Mouse (Mus musculus) ovary, postnatal 10 days (tissue): ENCODE measurements around the gene Apobec3.
"Not testable (repeated sequence)": the region's sequence is repeated elsewhere in the genome, so short reads cannot be mapped to it uniquely, and the experiment has no call there.

ENCODE experiments used
- DNase-seq: peaks from one replicate; pipeline ENCODE4 v3.0.0; 2022; ENCODE audit warnings: low spot score

The Apobec3 gene

GRCm38 (mm10) chr15:79895221-79896079 lies 4.0 kb downstream of the Apobec3 start:
- DNase-seq: not testable (repeated sequence)

- no peak for DNase-seq
Observed at GRCm38 (mm10) chr15:79896080-79896725, 4.7 kb downstream of the Apobec3 start.

GRCm38 (mm10) chr15:79898988-79899387 lies 7.5 kb downstream of the Apobec3 start:
- DNase-seq: no peak

- no peak for DNase-seq
Observed at GRCm38 (mm10) chr15:79899828-79900510, 8.5 kb downstream of the Apobec3 start.

GRCm38 (mm10) chr15:79900751-79901150 lies 9.3 kb downstream of the Apobec3 start:
- no peak for DNase-seq

- no peak for DNase-seq
Observed at GRCm38 (mm10) chr15:79901399-79901798, 9.9 kb downstream of the Apobec3 start.

- not testable (repeated sequence) for DNase-seq
Observed at GRCm38 (mm10) chr15:79903081-79903480, 11.6 kb downstream of the Apobec3 start.

- no peak for DNase-seq
Observed at GRCm38 (mm10) chr15:79903963-79904362, 12.5 kb downstream of the Apobec3 start.

- not testable (repeated sequence) for DNase-seq
Observed at GRCm38 (mm10) chr15:79904678-79905077, 13.2 kb downstream of the Apobec3 start.

GRCm38 (mm10) chr15:79905211-79905610 lies 13.8 kb downstream of the Apobec3 start:
- DNase-seq: no peak

GRCm38 (mm10) chr15:79906855-79907254 lies 15.4 kb downstream of the Apobec3 start:
- DNase-seq: no peak

GRCm38 (mm10) chr15:79909006-79909405 lies 17.5 kb downstream of the Apobec3 start:
- DNase-seq: not testable (repeated sequence)

GRCm38 (mm10) chr15:79910812-79911211 lies 19.4 kb downstream of the Apobec3 start:
- DNase-seq: not testable (repeated sequence)

- DNase-seq: no peak
Observed at GRCm38 (mm10) chr15:79911339-79911738, 19.9 kb downstream of the Apobec3 start.

GRCm38 (mm10) chr15:79913761-79914346 lies 22.4 kb downstream of the Apobec3 start:
- DNase-seq: no peak

- DNase-seq: no peak
Observed at GRCm38 (mm10) chr15:79914357-79914756, 22.9 kb downstream of the Apobec3 start.

- no peak for DNase-seq
Observed at GRCm38 (mm10) chr15:79916150-79916549, 24.7 kb downstream of the Apobec3 start.

- DNase-seq: no peak
Observed at GRCm38 (mm10) chr15:79917111-79917720, 25.8 kb downstream of the Apobec3 start.

GRCm38 (mm10) chr15:79918485-79918884 lies 27.0 kb downstream of the Apobec3 start:
- no peak for DNase-seq

GRCm38 (mm10) chr15:79919787-79920186 lies 28.3 kb downstream of the Apobec3 start:
- DNase-seq: no peak

- DNase-seq: no peak
Observed at GRCm38 (mm10) chr15:79926856-79927416, 35.5 kb downstream of the Apobec3 start.
